Mouse (Mus musculus): ENCODE measurements around the gene Vmn1r124. TPM values are rescaled to one million over a fixed set of nuclear protein-coding genes. Genes with fewer than 3 reads are reported as not detected.

The Vmn1r124 gene
- not detected for polyA plus RNA-seq (2014; fragmentation: Illumina TruSeq; extraction: RNeasy Lipid Tissue Mini Kit (QIAGEN cat#74804); ENCODE audit: low read depth, low replicate concordance)

DNA sequence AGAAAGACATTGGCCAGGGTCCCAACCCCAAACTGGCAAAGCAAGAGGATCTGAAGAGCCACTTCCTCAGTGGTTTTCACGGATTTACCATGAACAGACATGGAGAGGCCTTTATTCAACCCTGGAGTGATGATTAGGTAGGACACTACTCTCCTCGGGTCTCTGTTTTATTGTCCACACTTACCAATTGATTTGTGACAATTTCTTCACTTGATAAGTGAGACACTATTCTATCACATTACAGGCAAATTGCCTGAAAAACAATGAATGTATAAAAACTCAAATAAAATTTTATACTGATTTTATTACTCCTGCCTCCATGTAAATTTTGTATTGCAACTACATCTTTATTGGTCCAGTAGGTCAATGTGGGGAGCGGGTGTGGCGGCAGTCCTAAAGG, at the start of gene Vmn1r124:
Gene Vmn1r124, minus strand, starts transcription at position 101 of the 400 bp plus-strand sequence.

GRCm38 (mm10) chr7:21301367-21301766, 41.0 kb upstream of the Vmn1r124 start, which contains the start of gene Vmn1r126:
Gene Vmn1r126 (minus strand): TSS chr7:21301467.

GRCm38 (mm10) chr7:21271879-21272278, 11.5 kb upstream of the Vmn1r124 start, which contains the start of gene Vmn1r125:
Gene Vmn1r125 (plus strand): TSS chr7:21272179.

Other genes starting within 250 kb of the Vmn1r124 start
- gene Vmn1r119, start 248.2 kb downstream of the Vmn1r124 start, polyA plus RNA-seq (2014; fragmentation: Illumina TruSeq; extraction: RNeasy Lipid Tissue Mini Kit (QIAGEN cat#74804); ENCODE audit: low read depth, low replicate concordance) = not detected
- not detected for gene Vmn1r120, start 206.8 kb downstream of the Vmn1r124 start, polyA plus RNA-seq (2014; fragmentation: Illumina TruSeq; extraction: RNeasy Lipid Tissue Mini Kit (QIAGEN cat#74804); ENCODE audit: low read depth, low replicate concordance)
- not detected for gene Vmn1r121, start 162.1 kb downstream of the Vmn1r124 start, polyA plus RNA-seq (2014; fragmentation: Illumina TruSeq; extraction: RNeasy Lipid Tissue Mini Kit (QIAGEN cat#74804); ENCODE audit: low read depth, low replicate concordance)
- not detected for gene Vmn1r122, start 126.5 kb downstream of the Vmn1r124 start, polyA plus RNA-seq (2014; fragmentation: Illumina TruSeq; extraction: RNeasy Lipid Tissue Mini Kit (QIAGEN cat#74804); ENCODE audit: low read depth, low replicate concordance)
- not detected for gene Vmn1r123, start 98.4 kb downstream of the Vmn1r124 start, polyA plus RNA-seq (2014; fragmentation: Illumina TruSeq; extraction: RNeasy Lipid Tissue Mini Kit (QIAGEN cat#74804); ENCODE audit: low read depth, low replicate concordance)
- gene Gm5157, start 70.2 kb downstream of the Vmn1r124 start, polyA plus RNA-seq (2014; fragmentation: Illumina TruSeq; extraction: RNeasy Lipid Tissue Mini Kit (QIAGEN cat#74804); ENCODE audit: low read depth, low replicate concordance) = not detected
- not detected for gene Vmn1r125, start 11.6 kb upstream of the Vmn1r124 start, polyA plus RNA-seq (2014; fragmentation: Illumina TruSeq; extraction: RNeasy Lipid Tissue Mini Kit (QIAGEN cat#74804); ENCODE audit: low read depth, low replicate concordance)
- gene Vmn1r126, start 40.9 kb upstream of the Vmn1r124 start, polyA plus RNA-seq (2014; fragmentation: Illumina TruSeq; extraction: RNeasy Lipid Tissue Mini Kit (QIAGEN cat#74804); ENCODE audit: low read depth, low replicate concordance) = not detected
- not detected for gene Vmn1r127, start 59.2 kb upstream of the Vmn1r124 start, polyA plus RNA-seq (2014; fragmentation: Illumina TruSeq; extraction: RNeasy Lipid Tissue Mini Kit (QIAGEN cat#74804); ENCODE audit: low read depth, low replicate concordance)
- not detected for gene Vmn1r128, start 88.8 kb upstream of the Vmn1r124 start, polyA plus RNA-seq (2014; fragmentation: Illumina TruSeq; extraction: RNeasy Lipid Tissue Mini Kit (QIAGEN cat#74804); ENCODE audit: low read depth, low replicate concordance)
- not detected for gene Vmn1r129, start 100.7 kb upstream of the Vmn1r124 start, polyA plus RNA-seq (2014; fragmentation: Illumina TruSeq; extraction: RNeasy Lipid Tissue Mini Kit (QIAGEN cat#74804); ENCODE audit: low read depth, low replicate concordance)
- gene Gm6882, start 172.1 kb upstream of the Vmn1r124 start, polyA plus RNA-seq (2014; fragmentation: Illumina TruSeq; extraction: RNeasy Lipid Tissue Mini Kit (QIAGEN cat#74804); ENCODE audit: low read depth, low replicate concordance) = not detected